Mouse (Mus musculus) CH12.LX (cell line): ENCODE measurements around the gene Mdm1.

Experiments
- BHLHE40 ChIP-seq: IDR thresholded peaks from 2 replicates; pipeline ENCODE4 v1.6.1; 2011; ENCODE audit warnings: mild to moderate bottlenecking, low read depth, low read length, improper control_type of control experiment
- CHD1 ChIP-seq: IDR thresholded peaks from 2 replicates; pipeline ENCODE4 v1.6.1; 2012; ENCODE audit warnings: low read depth, low read length, improper control_type of control experiment, inconsistent platforms
- CTCF ChIP-seq, 2 experiments: IDR thresholded peaks in 1 of 2; conservative IDR thresholded peaks in 1 of 2; 2 replicates each; pipeline ENCODE4 v1.5.1; 2011 to 2012; ENCODE audit warnings: low read depth in 2 of 2, low read length in 2 of 2, improper control_type of control experiment in 1 of 2, inconsistent platforms in 1 of 2, mild to moderate bottlenecking in 1 of 2, moderate library complexity in 1 of 2
- E2F4 ChIP-seq: IDR thresholded peaks from 2 replicates; pipeline ENCODE4 v1.6.1; 2011; ENCODE audit warnings: low read depth, low read length, improper control_type of control experiment; ENCODE audit not compliant: insufficient replicate concordance
- KAT2A ChIP-seq: IDR thresholded peaks from 2 replicates; pipeline ENCODE4 v1.6.1; 2012; ENCODE audit warnings: low read length, improper control_type of control experiment, inconsistent platforms; ENCODE audit not compliant: insufficient replicate concordance
- MAFK ChIP-seq: IDR thresholded peaks from 2 replicates; pipeline ENCODE4 v1.6.1; 2011; ENCODE audit warnings: low read length, improper control_type of control experiment; ENCODE audit not compliant: insufficient replicate concordance
- MAX ChIP-seq: IDR thresholded peaks from 2 replicates; pipeline ENCODE4 v1.6.1; 2011; ENCODE audit warnings: low read length, improper control_type of control experiment
- MXI1 ChIP-seq: IDR thresholded peaks from 2 replicates; pipeline ENCODE4 v1.6.1; 2011; ENCODE audit warnings: mild to moderate bottlenecking, low read depth, low read length, improper control_type of control experiment
- MYC ChIP-seq: IDR thresholded peaks from 2 replicates; pipeline ENCODE4 v1.6.1; 2011; ENCODE audit warnings: low read depth, mild to moderate bottlenecking, improper control_type of control experiment, low read length
- POLR2A ChIP-seq: IDR thresholded peaks from 2 replicates; pipeline ENCODE4 v1.6.1; 2011; ENCODE audit warnings: low read depth, mild to moderate bottlenecking, improper control_type of control experiment, low read length
- POLR2AphosphoS2 ChIP-seq: IDR thresholded peaks from 2 replicates; pipeline ENCODE4 v1.6.1; 2011; ENCODE audit warnings: low read depth, low read length, improper control_type of control experiment
- TCF12 ChIP-seq: IDR thresholded peaks from 2 replicates; pipeline ENCODE4 v1.6.1; 2014; ENCODE audit warnings: low read depth, mild to moderate bottlenecking, inconsistent platforms, low read length, improper control_type of control experiment
- ZC3H11A ChIP-seq: IDR thresholded peaks from 2 replicates; pipeline ENCODE4 v1.6.1; 2012; ENCODE audit warnings: low read depth, mild to moderate bottlenecking, inconsistent platforms, low read length, improper control_type of control experiment
- ZKSCAN1 ChIP-seq: IDR thresholded peaks from 2 replicates; pipeline ENCODE4 v1.6.1; 2012; ENCODE audit warnings: low read depth, inconsistent platforms, low read length, improper control_type of control experiment, borderline replicate concordance

GRCm38 (mm10) chr10:118178735-118179151 is 37.1 kb downstream of the Mdm1 start:
- TF ChIP-seq CHD1 (no peak), CTCF (conservative IDR thresholded peaks at IDR 0.05 in 1 of 2, IDR thresholded peaks at IDR 0.05 in 1 of 2; ENCODE audit: low read depth in 2 of 2, low read length in 2 of 2) (no peak), MYC (no peak), KAT2A (no peak), MAFK (no peak), POLR2A (no peak), MAX (no peak), ZKSCAN1 (no peak), MXI1 (no peak), E2F4 (no peak), POLR2AphosphoS2 (no peak), TCF12 (no peak), ZC3H11A (no peak), BHLHE40 (0 out of 2 replicates have a peak, but pooled peaks have one; percentile 27)
